Mouse (Mus musculus) heart, postnatal 0 days (tissue): ENCODE results near the gene Pabpc4. TPM values are rescaled to one million over a fixed set of nuclear protein-coding genes. Genes with fewer than 3 reads are reported as not detected.

Source experiments
- ATAC-seq: fragments of 200-750 bp; cut with Nextera tagmentation; 2 replicates; pipeline ENCODE4 v1.8.0; 2017; ENCODE audit warnings: low read depth, moderate number of reproducible peaks, moderate library complexity; ENCODE audit not compliant: insufficient read depth
- DNase-seq: peaks from one replicate; pipeline ENCODE4 v3.0.0-alpha.2; 2016; ENCODE audit warnings: low spot score
- H3K27ac ChIP-seq: fragments of 300-500 bp; sonication (generic); 2 replicates; pipeline ENCODE4 v1.5.1; 2014; ENCODE audit warnings: low read depth, mild to moderate bottlenecking
- H3K27me3 ChIP-seq: fragments of 300-500 bp; sonication (generic); 2 replicates; pipeline ENCODE4 v1.6.1; 2014; ENCODE audit warnings: low read length, mixed read lengths; ENCODE audit not compliant: control insufficient read depth, insufficient read depth
- H3K36me3 ChIP-seq: fragments of 300-500 bp; sonication (generic); replicated peaks from 2 replicates; pipeline ENCODE4 v1.6.1; 2014; ENCODE audit warnings: low read length, mixed read lengths; ENCODE audit not compliant: control insufficient read depth, insufficient read depth
- H3K4me1 ChIP-seq: fragments of 300-500 bp; sonication (generic); 2 replicates; pipeline ENCODE4 v1.6.1; 2014; ENCODE audit warnings: antibody characterized with exemption; ENCODE audit not compliant: control insufficient read depth, insufficient read depth
- H3K4me2 ChIP-seq: fragments of 300-500 bp; sonication (generic); 2 replicates; pipeline ENCODE4 v1.6.1; 2014; ENCODE audit warnings: low read depth, mild to moderate bottlenecking, low read length, moderate library complexity
- H3K4me3 ChIP-seq: fragments of 300-500 bp; sonication (generic); 2 replicates; pipeline ENCODE4 v1.5.1; 2014; ENCODE audit warnings: low read depth, low read length
- H3K9ac ChIP-seq: fragments of 300-500 bp; sonication (generic); replicated peaks from 2 replicates; pipeline ENCODE4 v1.6.1; 2014; ENCODE audit warnings: low read depth, low read length, mixed read lengths
- H3K9me3 ChIP-seq: fragments of 300-500 bp; sonication (generic); replicated peaks from 2 replicates; pipeline ENCODE4 v1.6.1; 2016; ENCODE audit warnings: low read length; ENCODE audit not compliant: control insufficient read depth
- CTCF ChIP-seq: IDR thresholded peaks from 2 replicates; pipeline ENCODE4 v1.5.1; 2016; ENCODE audit warnings: antibody characterized with exemption, control low read depth, low read depth
- EP300 ChIP-seq: IDR thresholded peaks from 2 replicates; pipeline ENCODE4 v1.6.1; 2016; ENCODE audit warnings: antibody characterized with exemption, low read depth
- WGBS: fragments of 180-500 bp; shearing (Covaris S2); extraction: QIAGEN DNeasy Blood & Tissue Kit; methylation state at CpG from one replicate; pipeline ENCODE4 v1.1.7; 2014; 5-methylcytosine and 5-hydroxymethylcytosine counted together
- polyA plus RNA-seq: library from polyadenylated mRNA; unstranded; fragments of >200 nt; fragmentation: Nextera tagmentation; extraction: Ambion mirVana; gene quantifications from 2 replicates; pipeline ENCODE4 v1.2.1, GENCODE M21; 2015
- total RNA-seq: library from RNA; depleted of rRNA; stranded (reverse); fragments of >200 nt; gene quantifications from 2 replicates; pipeline ENCODE4 v1.2.3, GENCODE M21; 2014; ENCODE audit warnings: low replicate concordance; rRNA removed

Gene Pabpc4
- total and polyA plus RNA-seq, 2 experiments from 2014 or later, result 55.3 to 350 TPM

GRCm38 (mm10) chr4:123342091-123342641, 80.0 kb downstream of the Pabpc4 start:
- WGBS, result 4% methylated on average over 41 of the region's 43 CpGs
- ATAC-seq (peak; percentile 8; the same call in 1 of the 2 replicates), DNase-seq (no peak)
- Histone ChIP-seq H3K9me3 (no peaks in the 10 kb centered on the region), H3K36me3 (no peaks in the 10 kb centered on the region), H3K27ac (no peak overlapping the region), H3K4me2 (peak overlapping the region; percentile 74), H3K27me3 (peaks cover 48% of the 10 kb centered on the region), H3K9ac (no peak overlapping the region), H3K4me1 (peaks cover 10% of the 10 kb centered on the region; the same call in 1 of the 2 replicates), H3K4me3 (peak overlapping the region; percentile 45)
- no peak for TF ChIP-seq EP300
- no peak for TF ChIP-seq CTCF

- ATAC-seq (peak; percentile 76), DNase-seq (peak; percentile 29)
- Histone ChIP-seq H3K4me1 (peaks cover 10% of the 10 kb centered on the region; the same call in 1 of the 2 replicates), H3K27ac (no peak within 1 kb of the TSS), H3K9ac (no peak within 1 kb of the TSS), H3K4me2 (peak within 1 kb of the TSS; percentile 74), H3K36me3 (no peaks in the 10 kb centered on the region), H3K4me3 (peak within 1 kb of the TSS; percentile 45), H3K27me3 (peaks cover 48% of the 10 kb centered on the region), H3K9me3 (no peaks in the 10 kb centered on the region)
- under 1% methylated on average over 59 of the region's 65 CpGs for WGBS
- TF ChIP-seq CTCF, result no peak
Observed at GRCm38 (mm10) chr4:123342642-123343470, 80.7 kb downstream of the Pabpc4 start, which contains the start of gene Bmp8a. Bmp8a (minus strand) TSS chr4:123343252.

GRCm38 (mm10) chr4:123343471-123343789, 81.3 kb downstream of the Pabpc4 start:
- Histone ChIP-seq H3K4me2 (peak overlapping the region; percentile 74), H3K4me3 (peak overlapping the region; percentile 45), H3K27me3 (peaks cover 46% of the 10 kb centered on the region), H3K9ac (no peak overlapping the region), H3K4me1 (peaks cover 10% of the 10 kb centered on the region; the same call in 1 of the 2 replicates), H3K9me3 (no peaks in the 10 kb centered on the region), H3K27ac (no peak overlapping the region), H3K36me3 (peaks cover 2% of the 10 kb centered on the region)
- DNase-seq, result no peak
- WGBS, result 4% methylated on average over 6 of the region's 6 CpGs
- ATAC-seq, result no peak
- TF ChIP-seq CTCF (no peak), EP300 (no peak)

Other genes with a start within 250 kb of the Pabpc4 start
- gene Trit1, start 245.8 kb upstream of the Pabpc4 start, total RNA-seq, result 7.2 and 13.4 TPM in 2 replicates
- gene Trit1, start 245.8 kb upstream of the Pabpc4 start, polyA plus RNA-seq, result 8.7 and 9.7 TPM in 2 replicates
- not detected in 2 replicates for gene Bmp8b, start 157.2 kb upstream of the Pabpc4 start, total RNA-seq
- 0.05 and 0.10 TPM in 2 replicates for gene Bmp8b, start 157.2 kb upstream of the Pabpc4 start, polyA plus RNA-seq
- gene Oxct2b, start 146.1 kb upstream of the Pabpc4 start, total RNA-seq, result not detected in 2 replicates
- gene Oxct2b, start 146.1 kb upstream of the Pabpc4 start, polyA plus RNA-seq, result not detected in 2 replicates
- 21.9 and 37.5 TPM in 2 replicates for gene Ppie, start 122.4 kb upstream of the Pabpc4 start, total RNA-seq
- gene Ppie, start 122.4 kb upstream of the Pabpc4 start, polyA plus RNA-seq, result 36.9 and 37.3 TPM in 2 replicates
- gene Hpcal4, start 79.1 kb upstream of the Pabpc4 start, total RNA-seq, result 0.57 and 1.5 TPM in 2 replicates
- 0.40 and 0.41 TPM in 2 replicates for gene Hpcal4, start 79.1 kb upstream of the Pabpc4 start, polyA plus RNA-seq
- gene Nt5c1a, start 60.8 kb upstream of the Pabpc4 start, total RNA-seq, result 3.4 and 14.6 TPM in 2 replicates
- 1.7 and 2.4 TPM in 2 replicates for gene Nt5c1a, start 60.8 kb upstream of the Pabpc4 start, polyA plus RNA-seq
- gene Heyl, start 28.8 kb upstream of the Pabpc4 start, total RNA-seq, result 9.0 and 12.3 TPM in 2 replicates
- 8.9 and 9.0 TPM in 2 replicates for gene Heyl, start 28.8 kb upstream of the Pabpc4 start, polyA plus RNA-seq
- gene Oxct2a, start 61.3 kb downstream of the Pabpc4 start, total RNA-seq, result not detected in 2 replicates
- not detected in 2 replicates for gene Oxct2a, start 61.3 kb downstream of the Pabpc4 start, polyA plus RNA-seq
- gene Bmp8a, start 80.9 kb downstream of the Pabpc4 start, total RNA-seq, result not detected in 2 replicates
- gene Bmp8a, start 80.9 kb downstream of the Pabpc4 start, polyA plus RNA-seq, result not detected in 2 replicates